Mouse (Mus musculus) lung, adult 2 months (tissue): ENCODE results near the gene Map3k14. TPM values are rescaled to one million over a fixed set of nuclear protein-coding genes. Genes with fewer than 3 reads are reported as not detected.

Experiments
- DNase-seq: peaks from one replicate; pipeline ENCODE4 v3.0.0; 2022
- H3K4me1 ChIP-seq: fragments of 200-500 bp; 2 replicates; pipeline ENCODE4 v1.6.1; 2011; ENCODE audit warnings: low read length; ENCODE audit not compliant: control insufficient read depth, insufficient read depth
- H3K4me3 ChIP-seq: fragments of 200-500 bp; replicated peaks from 2 replicates; pipeline ENCODE3; 2011; ENCODE audit warnings: low read depth, mild to moderate bottlenecking, control low read depth, low read length; ENCODE audit errors: extremely low read depth
- CTCF ChIP-seq: fragments of 200-500 bp; IDR thresholded peaks from 2 replicates; pipeline ENCODE4 v1.5.1; 2011; ENCODE audit warnings: mild to moderate bottlenecking, low read length, control low read depth; ENCODE audit not compliant: insufficient read depth
- POLR2A ChIP-seq: fragments of 200-500 bp; IDR thresholded peaks from 2 replicates; pipeline ENCODE4 v1.6.1; 2011; ENCODE audit warnings: low read depth, mild to moderate bottlenecking, control low read depth, low read length, borderline replicate concordance; ENCODE audit errors: extremely low read depth
- WGBS: fragments of 180-500 bp; shearing (Covaris S2); methylation state at CpG from one replicate; pipeline ENCODE4 v1.1.7; 2018; 5-methylcytosine and 5-hydroxymethylcytosine counted together
- polyA plus RNA-seq: library from polyadenylated mRNA; depleted of rRNA; stranded (reverse); fragments of >200 nt; gene quantifications from 2 replicates; pipeline ENCODE4 v1.2.3, GENCODE M21; 2012

The Map3k14 gene
- polyA plus RNA-seq, 1 experiment, result 19.7 TPM

DNA sequence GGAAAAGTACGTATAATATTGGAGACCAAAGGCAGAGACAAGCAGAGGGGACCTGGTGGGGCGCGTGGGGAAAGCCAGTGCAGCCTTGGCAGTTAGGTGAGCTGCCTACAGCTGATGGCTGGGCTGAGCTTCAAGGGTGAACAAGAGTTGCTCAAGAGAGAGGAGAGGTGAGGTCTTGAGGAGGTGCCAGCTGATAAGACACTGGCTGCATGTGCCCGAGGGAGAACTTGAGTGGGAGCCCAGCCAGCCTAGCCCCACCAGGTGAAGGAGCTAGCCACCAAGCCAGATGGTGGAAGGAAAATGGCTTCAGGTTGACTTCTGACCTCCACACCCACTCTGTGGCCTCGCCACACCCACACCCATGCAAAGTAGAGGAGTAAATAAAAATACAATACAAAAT is 14.9 kb downstream of the Map3k14 start:
- DNase-seq, result no peak
- H3K4me3 ChIP-seq, result no peak overlapping the region
- WGBS, result 60% methylated on average over 5 of the region's 5 CpGs
- H3K4me1 ChIP-seq, result peaks cover 19% of the 10 kb centered on the region
- TF ChIP-seq CTCF (no peak), POLR2A (no peak)

DNA sequence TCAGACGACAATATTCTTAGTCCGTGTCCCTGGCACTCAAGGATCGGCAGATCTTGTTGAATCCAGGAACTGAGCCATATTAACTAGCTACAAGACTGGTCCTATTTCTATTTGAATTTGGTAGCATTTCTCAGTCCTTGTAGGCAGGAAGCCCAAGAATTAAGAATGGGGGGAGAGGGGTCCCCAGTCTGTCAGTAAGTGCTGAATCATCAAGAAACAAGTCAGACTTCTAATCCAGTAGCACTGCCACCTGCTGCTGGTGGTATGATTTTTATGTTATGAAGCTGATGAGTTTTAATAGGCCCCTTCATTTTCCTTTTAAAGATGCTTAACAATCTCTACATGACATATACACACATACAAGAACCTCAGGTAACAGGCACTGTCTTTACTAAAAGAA is 16.9 kb downstream of the Map3k14 start:
- peaks cover 31% of the 10 kb centered on the region for H3K4me1 ChIP-seq
- DNase-seq, result no peak
- no peak for TF ChIP-seq CTCF
- no peak for TF ChIP-seq POLR2A
- 85% methylated on average over 3 of the region's 3 CpGs for WGBS
- H3K4me3 ChIP-seq, result no peak overlapping the region

DNA sequence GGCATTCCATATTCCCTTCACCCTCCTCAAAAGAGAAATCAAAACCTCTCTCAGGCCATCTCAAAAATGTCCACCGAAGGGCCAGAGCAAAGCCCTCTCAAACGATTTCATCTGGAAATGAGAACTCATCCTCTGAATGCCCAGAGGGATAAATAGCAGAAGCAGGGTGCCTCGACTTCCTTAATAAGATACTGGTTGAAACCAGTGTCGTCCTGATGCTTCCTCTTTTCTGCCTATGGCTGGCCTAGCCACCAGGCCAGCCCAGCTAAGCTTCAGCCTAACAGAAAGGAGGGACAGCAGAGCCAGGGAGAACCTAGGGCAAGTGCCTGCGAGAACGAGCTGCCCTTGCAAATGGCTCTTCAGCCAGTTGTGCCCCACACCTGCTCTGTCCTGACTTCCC is 17.8 kb downstream of the Map3k14 start:
- no peak for TF ChIP-seq CTCF
- TF ChIP-seq POLR2A, result no peak
- Histone ChIP-seq H3K4me1 (peaks cover 31% of the 10 kb centered on the region), H3K4me3 (no peak overlapping the region)
- DNase-seq, result no peak
- WGBS, result 57% methylated on average over 6 of the region's 6 CpGs

DNA sequence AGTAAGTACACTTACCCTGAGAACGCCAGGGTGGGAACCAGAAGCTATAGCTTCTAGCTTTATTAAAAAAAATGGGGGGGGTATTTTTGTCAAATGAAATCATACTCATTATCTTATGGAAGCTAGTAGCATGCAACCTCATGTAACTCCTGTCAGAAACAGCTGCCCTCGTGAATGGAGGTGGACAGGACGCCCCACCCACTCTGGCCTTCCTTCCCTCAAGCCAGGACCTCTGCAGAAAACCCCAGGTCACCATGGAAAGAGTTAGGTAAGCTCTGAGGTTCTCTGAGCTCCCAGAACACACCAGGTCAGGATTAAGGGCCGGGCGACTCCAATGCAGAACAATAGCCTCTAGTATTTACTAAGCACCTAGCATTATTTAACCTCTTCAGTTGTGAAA is 18.4 kb downstream of the Map3k14 start:
- H3K4me3 ChIP-seq, result no peak overlapping the region
- no peak for DNase-seq
- peaks cover 32% of the 10 kb centered on the region for H3K4me1 ChIP-seq
- 46% methylated on average over 5 of the region's 5 CpGs for WGBS
- no peak for TF ChIP-seq POLR2A
- no peak for TF ChIP-seq CTCF

- DNase-seq, result peak; percentile 84
- Histone ChIP-seq H3K4me3 (no peak overlapping the region), H3K4me1 (peaks cover 28% of the 10 kb centered on the region)
- WGBS, result 55% methylated on average over 11 of the region's 11 CpGs
- TF ChIP-seq POLR2A (no peak), CTCF (no peak)
Observed at GRCm38 (mm10) chr11:103247504-103248177, 19.6 kb downstream of the Map3k14 start.

- no peak for DNase-seq
- Histone ChIP-seq H3K4me3 (no peak overlapping the region), H3K4me1 (peaks cover 23% of the 10 kb centered on the region)
- WGBS, result 28% methylated on average over 4 of the region's 4 CpGs
- TF ChIP-seq CTCF, result no peak
- TF ChIP-seq POLR2A, result no peak
Observed at GRCm38 (mm10) chr11:103246731-103247290, 20.5 kb downstream of the Map3k14 start.

- DNase-seq, result no peak
- Histone ChIP-seq H3K4me3 (no peak overlapping the region), H3K4me1 (peaks cover 23% of the 10 kb centered on the region)
- 45% methylated on average over 10 of the region's 10 CpGs for WGBS
- no peak for TF ChIP-seq POLR2A
- no peak for TF ChIP-seq CTCF
Observed at GRCm38 (mm10) chr11:103246081-103246730, 21.1 kb downstream of the Map3k14 start.

- TF ChIP-seq POLR2A (no peak), CTCF (no peak)
- no peak for DNase-seq
- WGBS, result 75% methylated on average over 4 of the region's 4 CpGs
- Histone ChIP-seq H3K4me1 (peaks cover 23% of the 10 kb centered on the region), H3K4me3 (no peak overlapping the region)
Observed at GRCm38 (mm10) chr11:103244856-103245255, 22.4 kb downstream of the Map3k14 start.

- DNase-seq, result no peak
- WGBS, result 41% methylated on average over 7 of the region's 7 CpGs
- peaks cover 3% of the 10 kb centered on the region for H3K4me1 ChIP-seq
- H3K4me3 ChIP-seq, result no peak overlapping the region
- TF ChIP-seq CTCF, result no peak
- no peak for TF ChIP-seq POLR2A
Observed at GRCm38 (mm10) chr11:103240740-103241139, 26.5 kb downstream of the Map3k14 start.

- no peak for DNase-seq
- 88% methylated on average over 9 of the region's 9 CpGs for WGBS
- Histone ChIP-seq H3K4me3 (no peak overlapping the region), H3K4me1 (no peaks in the 10 kb centered on the region)
- TF ChIP-seq POLR2A (no peak), CTCF (no peak)
Observed at GRCm38 (mm10) chr11:103237757-103238156, 29.5 kb downstream of the Map3k14 start.
